Mouse (Mus musculus) hindbrain, embryonic 15.5 days (tissue): Measurements from ENCODE around the gene Tamm41. TPM values are rescaled to one million over a fixed set of nuclear protein-coding genes. Genes with fewer than 3 reads are reported as not detected.

ENCODE experiments used
- ATAC-seq: fragments of 200-750 bp; cut with Nextera tagmentation; 2 replicates; pipeline ENCODE4 v1.8.0; 2017; ENCODE audit warnings: low read depth, moderate number of reproducible peaks, moderate TSS enrichment; ENCODE audit not compliant: low FRiP score
- H3K27ac ChIP-seq: fragments of 300-500 bp; sonication (generic); replicated peaks from 2 replicates; pipeline ENCODE4 v1.5.1; 2015; ENCODE audit warnings: mild to moderate bottlenecking, inconsistent platforms
- H3K27me3 ChIP-seq: fragments of 300-500 bp; sonication (generic); 2 replicates; pipeline ENCODE4 v1.6.1; 2015; ENCODE audit warnings: control low read depth, inconsistent platforms
- H3K36me3 ChIP-seq: fragments of 300-500 bp; sonication (generic); 2 replicates; pipeline ENCODE4 v1.6.1; 2015; ENCODE audit warnings: control low read depth, inconsistent platforms
- H3K4me1 ChIP-seq: fragments of 300-500 bp; sonication (generic); replicated peaks from 2 replicates; pipeline ENCODE4 v1.6.1; 2015; ENCODE audit warnings: control low read depth, inconsistent platforms
- H3K4me2 ChIP-seq: fragments of 300-500 bp; sonication (generic); 2 replicates; pipeline ENCODE4 v1.6.1; 2015; ENCODE audit warnings: moderate library complexity, mild to moderate bottlenecking, inconsistent platforms
- H3K4me3 ChIP-seq: fragments of 300-500 bp; sonication (generic); 2 replicates; pipeline ENCODE4 v1.5.1; 2015; ENCODE audit warnings: mild to moderate bottlenecking, inconsistent platforms
- H3K9ac ChIP-seq: fragments of 300-500 bp; sonication (generic); 2 replicates; pipeline ENCODE4 v1.6.1; 2015; ENCODE audit warnings: inconsistent platforms
- H3K9me3 ChIP-seq: fragments of 300-500 bp; sonication (generic); 2 replicates; pipeline ENCODE4 v1.6.1; 2016; ENCODE audit warnings: control low read depth, inconsistent platforms
- WGBS: fragments of 180-500 bp; shearing (Covaris S2); methylation state at CpG from one replicate; pipeline ENCODE4 v1.1.7; 2015; 5-methylcytosine and 5-hydroxymethylcytosine counted together
- polyA plus RNA-seq: library from polyadenylated mRNA; unstranded; fragments of >200 nt; fragmentation: Nextera tagmentation; extraction: Ambion mirVana; gene quantifications from 2 replicates; pipeline ENCODE4 v1.2.1, GENCODE M21; 2015

Tamm41 gene
- 45.5 and 47.1 TPM in 2 replicates for polyA plus RNA-seq

DNA sequence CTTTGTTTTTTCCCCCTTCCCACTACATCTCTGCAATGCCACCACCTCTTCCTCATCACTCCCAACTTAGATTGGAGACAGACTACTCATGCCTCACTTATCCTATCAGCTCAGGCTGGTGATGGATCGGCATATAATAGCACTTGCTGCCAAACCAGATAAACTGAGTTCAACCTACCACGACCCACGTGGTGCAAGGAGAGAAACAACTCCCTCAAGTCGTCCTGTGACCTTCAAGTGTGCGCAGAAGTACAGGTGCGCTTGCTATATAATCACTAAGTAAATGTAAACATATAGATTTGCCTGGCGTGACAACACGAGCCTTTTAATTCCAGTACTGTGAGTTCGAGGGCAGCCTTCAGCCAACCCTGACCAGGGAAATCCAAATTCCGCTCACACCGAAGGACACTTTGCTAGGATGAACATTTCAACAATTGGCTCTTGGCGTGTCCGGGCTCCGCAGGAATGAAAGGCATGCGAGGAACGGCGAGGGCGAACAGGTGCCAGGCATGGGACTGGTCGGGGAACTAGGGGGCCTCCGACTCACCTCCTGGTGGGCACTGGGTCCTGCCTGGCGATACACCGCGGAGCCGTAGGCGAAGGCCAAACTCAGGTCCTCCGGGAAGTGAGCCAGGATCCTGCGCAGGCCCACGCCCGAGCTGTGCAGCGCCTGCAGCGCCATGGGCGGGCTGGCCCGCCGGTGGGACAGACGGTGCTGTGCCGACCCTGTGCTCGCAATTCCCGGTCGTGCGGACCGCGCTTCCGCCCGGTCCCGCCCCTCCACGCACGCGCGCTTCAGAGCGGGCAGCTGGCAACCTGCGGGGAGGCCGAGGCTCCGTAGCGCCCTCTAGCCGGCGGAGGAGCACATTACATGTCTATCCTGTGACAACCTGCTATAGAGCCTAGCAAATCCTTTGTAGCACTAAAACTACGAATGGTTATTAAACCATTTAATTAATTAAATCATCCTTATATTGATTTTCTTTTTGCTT lies at the start of gene Tamm41:
Gene Tamm41, minus strand, starts transcription at position 774 of the 992 bp plus-strand sequence.
- Histone ChIP-seq H3K27me3 (no peaks in the 10 kb centered on the region), H3K4me1 (peaks cover 14% of the 10 kb centered on the region), H3K4me2 (peak within 1 kb of the TSS; percentile 60), H3K27ac (no peak within 1 kb of the TSS; the same call in 1 of the 2 replicates), H3K9me3 (no peaks in the 10 kb centered on the region), H3K36me3 (peaks cover 14% of the 10 kb centered on the region; the same call in 1 of the 2 replicates), H3K9ac (peak within 1 kb of the TSS; percentile 79), H3K4me3 (peak within 1 kb of the TSS; percentile 85)
- WGBS, result 1% methylated on average over 57 of the region's 57 CpGs
- ATAC-seq, result peak; percentile 94

DNA sequence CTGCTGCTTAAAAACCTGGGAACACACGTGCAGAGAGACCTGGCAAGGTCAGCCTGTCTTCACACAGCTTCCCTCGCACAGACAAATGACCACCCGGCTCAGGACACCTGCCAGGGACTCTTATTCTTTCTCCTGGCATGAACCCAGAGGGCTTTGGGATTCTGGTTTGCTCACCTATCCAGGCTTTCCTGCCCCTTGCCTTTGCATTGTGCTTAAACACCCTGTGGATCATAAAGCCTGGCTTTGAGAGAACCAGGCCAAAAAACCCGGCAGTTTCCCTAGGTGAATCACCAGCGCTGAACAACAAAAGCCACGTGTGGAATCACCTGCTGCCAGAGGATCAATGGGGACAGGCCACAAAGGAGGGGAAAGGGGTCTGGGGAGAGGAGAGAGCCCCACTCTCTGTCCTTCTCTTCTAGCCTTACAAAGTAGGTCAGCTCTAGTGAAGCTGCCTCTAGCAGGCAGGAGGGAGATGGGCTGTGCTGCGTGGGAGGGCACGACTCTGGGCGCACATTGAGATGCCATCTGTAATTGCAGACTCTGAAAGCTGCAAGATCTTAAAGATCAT lies 47.7 kb upstream of the Tamm41 start:
- Histone ChIP-seq H3K27ac (no peak overlapping the region), H3K9ac (no peak overlapping the region), H3K4me3 (no peak overlapping the region), H3K36me3 (no peaks in the 10 kb centered on the region), H3K9me3 (no peaks in the 10 kb centered on the region), H3K4me2 (no peak overlapping the region), H3K27me3 (no peaks in the 10 kb centered on the region), H3K4me1 (no peaks in the 10 kb centered on the region)
- 52% methylated on average over 9 of the region's 9 CpGs for WGBS
- no peak for ATAC-seq

DNA sequence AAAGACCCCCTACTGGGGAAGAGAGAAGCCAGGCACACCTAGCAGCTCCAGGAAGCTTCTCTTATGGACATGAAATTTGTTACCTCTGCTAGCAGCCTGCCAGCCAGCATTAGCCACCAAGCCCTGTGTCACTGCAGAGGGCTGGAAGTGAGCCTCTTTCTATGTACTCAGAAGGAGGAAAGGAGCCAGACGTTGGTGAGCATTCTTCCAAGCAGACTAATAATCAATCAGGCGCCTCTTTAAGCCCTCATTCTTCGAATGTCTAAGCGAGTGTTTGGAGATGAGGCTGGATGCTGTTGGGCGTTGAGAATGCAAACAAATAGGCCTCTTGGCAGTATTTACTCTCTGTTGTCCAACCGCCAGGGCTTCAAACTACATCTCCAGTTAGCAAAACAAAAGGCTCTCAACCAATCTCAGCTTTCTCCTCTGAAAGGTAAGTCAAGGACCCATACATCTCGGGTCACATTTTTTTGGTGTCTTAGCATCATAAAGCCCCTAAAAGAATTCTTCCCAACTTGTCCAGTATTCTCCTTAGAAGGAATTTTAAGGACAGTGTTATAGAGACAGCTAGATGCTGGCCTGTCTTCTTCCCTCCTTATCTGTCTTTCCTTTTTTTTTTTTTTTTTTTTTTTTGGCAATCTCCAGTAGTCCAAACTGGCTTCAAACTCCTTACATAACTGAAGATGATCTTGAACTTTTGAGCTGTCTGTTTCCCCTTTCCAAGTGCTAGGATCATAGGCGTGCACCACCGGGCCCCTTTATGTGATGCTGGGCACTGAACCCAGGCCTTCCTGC lies 39.3 kb upstream of the Tamm41 start:
- Histone ChIP-seq H3K27me3 (no peaks in the 10 kb centered on the region), H3K36me3 (no peaks in the 10 kb centered on the region), H3K27ac (no peak overlapping the region), H3K9me3 (no peaks in the 10 kb centered on the region), H3K4me2 (no peak overlapping the region), H3K9ac (no peak overlapping the region), H3K4me3 (no peak overlapping the region), H3K4me1 (peaks cover 3% of the 10 kb centered on the region; the same call in 1 of the 2 replicates)
- 44% methylated on average over 9 of the region's 9 CpGs for WGBS
- ATAC-seq, result no peak

DNA sequence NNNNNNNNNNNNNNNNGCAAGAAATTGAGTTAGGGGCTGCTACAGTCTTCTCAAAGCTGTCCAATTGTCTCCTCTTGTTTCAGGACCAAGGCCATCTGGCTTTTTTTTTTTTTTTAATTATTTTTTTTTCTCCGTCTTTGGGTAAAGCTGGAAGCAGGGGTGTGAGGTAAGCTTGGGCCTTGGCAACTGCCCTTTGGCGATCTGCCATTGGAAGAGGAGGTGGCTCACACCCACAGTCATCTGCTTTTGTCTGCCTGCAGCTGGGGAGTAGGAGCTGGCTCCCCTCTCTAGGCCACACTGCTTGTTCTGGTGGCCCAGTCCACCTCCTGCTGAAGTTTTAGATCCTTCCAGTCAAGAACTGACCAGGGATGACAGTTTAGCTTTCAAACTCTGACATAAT lies 34.3 kb upstream of the Tamm41 start:
- ATAC-seq, result no peak
- WGBS, result 70% methylated on average over 2 of the region's 2 CpGs

DNA sequence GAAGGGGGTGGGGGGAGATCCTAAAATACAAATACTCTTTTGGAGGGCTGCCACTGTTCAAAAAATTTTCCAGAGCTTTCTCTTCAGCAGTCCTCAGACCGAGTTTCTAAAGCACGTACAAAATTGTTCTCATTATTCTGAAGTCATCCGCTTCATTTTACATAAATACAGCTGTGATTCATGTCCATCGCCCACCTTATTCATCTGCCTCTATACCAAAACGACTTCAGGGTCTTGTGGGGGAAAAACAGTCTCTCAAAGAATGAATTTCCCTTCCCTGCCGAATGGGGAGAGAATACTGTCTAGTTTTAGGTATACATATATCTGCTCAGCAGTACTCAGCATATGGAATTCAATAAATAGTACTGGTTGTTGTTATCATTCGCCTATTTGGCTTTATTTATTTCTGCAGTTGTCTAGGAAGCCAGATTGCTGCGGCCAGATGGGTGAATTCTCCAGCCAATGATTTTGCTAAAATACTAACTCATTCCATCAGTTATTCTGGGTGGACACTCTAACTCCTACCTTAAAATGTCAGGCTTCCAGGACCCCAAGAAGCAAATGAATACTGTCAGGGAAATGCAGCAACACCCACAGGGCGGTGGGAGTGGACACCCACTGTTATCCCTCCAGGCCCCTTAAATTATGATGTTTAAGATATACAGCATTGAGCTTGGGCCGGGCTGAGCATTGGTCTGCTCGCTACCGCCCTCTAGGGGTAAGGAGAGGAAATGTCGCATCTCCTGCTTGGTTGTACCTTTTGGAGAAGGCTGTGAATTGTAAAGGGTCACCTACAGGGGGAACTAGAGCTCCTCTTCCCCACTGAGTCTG lies 27.9 kb upstream of the Tamm41 start:
- Histone ChIP-seq H3K9me3 (no peaks in the 10 kb centered on the region), H3K4me1 (0 out of 2 replicates have a peak, but pooled peaks cover 3% of the 10 kb centered on the region), H3K27ac (no peak overlapping the region), H3K27me3 (no peaks in the 10 kb centered on the region), H3K36me3 (no peaks in the 10 kb centered on the region), H3K4me2 (no peak overlapping the region), H3K4me3 (no peak overlapping the region), H3K9ac (no peak overlapping the region)
- ATAC-seq, result no peak
- whole genome bisulfite sequencing, result 40% methylated on average over 13 of the region's 13 CpGs

More for the DNA sequence above, 34.3 kb upstream of the Tamm41 start:
- Histone ChIP-seq H3K36me3 (no peaks in the 10 kb centered on the region), H3K4me2 (no peak overlapping the region), H3K9me3 (no peaks in the 10 kb centered on the region), H3K4me1 (peaks cover 7% of the 10 kb centered on the region; the same call in 1 of the 2 replicates), H3K27ac (no peak overlapping the region), H3K27me3 (no peaks in the 10 kb centered on the region), H3K9ac (no peak overlapping the region), H3K4me3 (no peak overlapping the region)

DNA sequence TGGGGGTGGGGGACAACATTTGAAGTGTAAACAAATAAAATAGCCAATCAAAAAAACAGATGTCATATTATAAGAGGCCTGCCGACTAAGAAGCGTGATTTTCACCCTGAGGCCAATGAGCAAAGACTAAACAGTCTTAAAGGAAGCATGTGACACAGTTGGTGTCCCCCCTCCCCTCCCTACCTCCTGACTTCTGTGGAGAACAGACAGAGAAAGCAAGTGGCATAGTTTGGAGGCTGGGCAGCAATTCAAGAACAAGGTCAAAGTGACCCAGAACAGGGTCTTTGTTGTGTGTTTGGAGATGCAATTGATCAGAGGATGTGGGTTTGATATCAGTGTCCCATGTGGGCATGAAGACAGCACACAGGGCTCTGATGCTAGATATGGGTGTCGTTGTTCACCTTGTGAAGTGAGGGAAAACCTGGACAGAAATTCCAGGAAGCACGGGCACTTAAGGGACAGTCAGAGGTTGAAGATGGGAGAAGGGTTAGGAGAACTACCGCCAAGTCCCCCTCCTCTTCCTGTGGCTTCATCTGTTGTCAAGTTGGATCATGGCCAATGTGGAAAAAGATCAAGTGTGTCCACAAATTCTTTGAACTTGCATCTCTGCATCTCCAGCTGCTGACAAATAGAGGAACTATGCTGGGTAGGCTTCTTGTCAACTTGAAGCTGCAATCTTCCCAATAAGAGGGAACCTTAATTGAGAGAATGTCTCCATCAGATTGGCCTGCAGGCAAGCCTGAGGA lies 25.1 kb upstream of the Tamm41 start:
- Histone ChIP-seq H3K36me3 (no peaks in the 10 kb centered on the region), H3K9me3 (no peaks in the 10 kb centered on the region), H3K27me3 (no peaks in the 10 kb centered on the region), H3K4me1 (0 out of 2 replicates have a peak, but pooled peaks cover 5% of the 10 kb centered on the region), H3K27ac (no peak overlapping the region), H3K4me3 (no peak overlapping the region), H3K4me2 (no peak overlapping the region), H3K9ac (no peak overlapping the region)
- WGBS, result 71% methylated on average over 5 of the region's 5 CpGs
- no peak for ATAC-seq

DNA sequence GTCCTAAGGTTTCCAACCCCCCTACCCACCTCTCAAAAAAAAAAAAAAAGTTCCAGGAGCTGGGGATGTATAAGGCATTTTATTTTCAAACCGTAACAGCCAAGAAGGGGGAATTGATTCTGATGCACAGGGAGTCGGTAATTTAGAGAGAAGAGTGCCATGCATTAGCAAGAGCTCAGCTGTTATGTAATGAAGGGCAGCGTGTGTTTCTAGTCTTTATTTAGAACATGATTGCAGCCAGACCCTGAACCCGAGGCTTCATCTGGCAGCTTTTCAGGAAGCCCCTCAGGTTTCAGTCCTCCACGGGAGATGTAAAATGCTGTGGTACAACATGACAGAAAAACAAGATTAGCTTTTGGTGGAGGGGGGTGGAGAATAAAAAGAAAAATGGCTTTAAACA lies 21.6 kb upstream of the Tamm41 start:
- Histone ChIP-seq H3K4me3 (no peak overlapping the region), H3K27me3 (no peaks in the 10 kb centered on the region), H3K4me1 (peaks cover 18% of the 10 kb centered on the region; the same call in 1 of the 2 replicates), H3K4me2 (no peak overlapping the region), H3K36me3 (no peaks in the 10 kb centered on the region), H3K9ac (no peak overlapping the region), H3K27ac (no peak overlapping the region), H3K9me3 (no peaks in the 10 kb centered on the region)
- 51% methylated on average over 5 of the region's 5 CpGs for WGBS
- ATAC-seq, result no peak

DNA sequence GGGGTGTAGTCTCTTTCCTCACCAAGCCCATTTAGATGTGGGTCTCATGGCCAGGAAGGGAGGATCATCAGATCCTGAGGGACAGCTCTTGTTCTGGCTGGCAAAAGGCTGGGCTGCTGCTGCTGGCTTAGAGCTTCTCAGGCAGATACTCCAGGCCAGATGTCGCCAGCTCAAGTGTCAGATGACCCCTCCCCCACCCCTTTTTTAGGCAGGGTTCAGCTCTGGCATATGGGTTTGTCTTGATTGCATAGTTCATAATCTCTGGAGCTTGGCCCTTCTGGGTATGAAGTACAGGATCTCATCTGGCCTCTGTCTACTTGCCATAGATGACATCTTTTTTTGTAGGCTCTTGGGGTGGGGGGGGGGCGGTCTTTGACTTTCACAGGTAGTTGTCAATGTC lies 19.0 kb upstream of the Tamm41 start:
- WGBS, result 44% methylated on average over 2 of the region's 2 CpGs
- no peak for ATAC-seq

DNA sequence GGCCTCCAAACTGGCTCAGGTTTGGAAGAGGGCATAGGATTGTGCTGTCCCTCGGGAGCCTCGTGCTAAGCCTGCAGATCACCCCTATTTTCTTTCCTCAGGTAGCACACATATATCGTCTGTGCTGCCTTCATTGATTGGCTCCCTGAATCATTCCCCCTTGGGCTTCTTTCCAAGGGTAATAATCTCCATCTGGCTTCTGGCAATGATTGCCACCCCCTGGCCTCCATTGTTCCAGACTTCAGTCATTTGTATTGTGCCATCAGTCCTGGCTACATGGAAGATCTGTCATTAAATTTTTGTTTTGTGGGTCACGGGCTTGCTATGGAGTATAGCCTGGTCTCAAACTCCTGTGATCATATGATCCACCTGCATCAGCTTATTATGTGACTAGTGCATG lies 17.8 kb upstream of the Tamm41 start:
- no peak overlapping the region for H3K27ac ChIP-seq
- WGBS, result 66% methylated on average over 4 of the region's 4 CpGs
- H3K27me3 ChIP-seq, result no peaks in the 10 kb centered on the region
- no peak overlapping the region for H3K9ac ChIP-seq
- H3K4me3 ChIP-seq, result no peak overlapping the region
- H3K4me1 ChIP-seq, result peaks cover 18% of the 10 kb centered on the region; the same call in 1 of the 2 replicates
- no peaks in the 10 kb centered on the region for H3K9me3 ChIP-seq
- H3K36me3 ChIP-seq, result no peaks in the 10 kb centered on the region
- no peak for ATAC-seq
- H3K4me2 ChIP-seq, result no peak overlapping the region

More for the DNA sequence above, 19.0 kb upstream of the Tamm41 start:
- Histone ChIP-seq H3K4me3 (no peak overlapping the region), H3K9ac (no peak overlapping the region), H3K4me1 (peaks cover 18% of the 10 kb centered on the region; the same call in 1 of the 2 replicates), H3K36me3 (no peaks in the 10 kb centered on the region), H3K4me2 (no peak overlapping the region), H3K27ac (no peak overlapping the region), H3K9me3 (no peaks in the 10 kb centered on the region), H3K27me3 (no peaks in the 10 kb centered on the region)

DNA sequence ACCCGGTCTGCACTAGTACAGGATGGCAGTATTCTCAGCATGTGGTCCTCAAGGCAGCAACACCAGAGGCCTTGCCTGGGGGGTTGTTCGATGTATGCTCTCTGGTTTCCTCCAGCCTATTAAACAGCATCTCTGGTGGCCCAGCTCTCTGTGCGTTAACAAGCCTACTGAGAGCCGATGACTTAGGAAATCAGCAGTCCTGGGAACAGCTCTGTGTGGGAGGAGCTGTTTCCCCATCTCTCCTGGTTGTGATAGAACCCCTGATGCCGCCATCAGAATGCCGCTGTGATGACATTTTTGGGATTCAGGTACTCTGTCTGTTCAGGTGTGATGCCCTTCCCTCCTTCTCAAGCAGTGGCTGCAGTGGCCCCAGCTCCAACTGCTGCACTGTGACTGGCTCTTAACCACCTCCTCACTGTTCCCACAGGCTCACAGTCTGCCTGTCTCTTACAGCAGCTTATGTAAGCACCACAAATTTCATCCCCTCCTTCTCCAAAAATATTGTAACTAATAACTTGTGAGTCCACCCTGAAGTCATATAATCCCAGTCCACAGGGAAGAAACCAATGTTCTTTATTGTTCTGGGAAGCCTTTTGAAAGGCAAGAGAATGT lies 14.0 kb upstream of the Tamm41 start:
- Histone ChIP-seq H3K27me3 (no peaks in the 10 kb centered on the region), H3K4me3 (no peak overlapping the region), H3K27ac (no peak overlapping the region), H3K4me2 (no peak overlapping the region), H3K9ac (no peak overlapping the region), H3K9me3 (no peaks in the 10 kb centered on the region), H3K4me1 (peaks cover 7% of the 10 kb centered on the region; the same call in 1 of the 2 replicates), H3K36me3 (no peaks in the 10 kb centered on the region)
- 63% methylated on average over 6 of the region's 6 CpGs for WGBS
- no peak for ATAC-seq
